Mouse (Mus musculus) layer of hippocampus, adult 8-10 months (tissue): ENCODE data around the gene Lep. TPM values are rescaled to one million over a fixed set of nuclear protein-coding genes. Genes with fewer than 3 reads are reported as not detected.

ENCODE experiments used
- DNase-seq, 2 experiments: peaks; one replicate each; pipeline ENCODE4 v3.0.0; 2022; ENCODE audit warnings: low spot score in 2 of 2
- total RNA-seq, 4 experiments: library from RNA; stranded (reverse); gene quantifications; 2 replicates each; pipeline ENCODE4 v1.2.4; 2022

The Lep gene
- not detected for total RNA-seq

DNA sequence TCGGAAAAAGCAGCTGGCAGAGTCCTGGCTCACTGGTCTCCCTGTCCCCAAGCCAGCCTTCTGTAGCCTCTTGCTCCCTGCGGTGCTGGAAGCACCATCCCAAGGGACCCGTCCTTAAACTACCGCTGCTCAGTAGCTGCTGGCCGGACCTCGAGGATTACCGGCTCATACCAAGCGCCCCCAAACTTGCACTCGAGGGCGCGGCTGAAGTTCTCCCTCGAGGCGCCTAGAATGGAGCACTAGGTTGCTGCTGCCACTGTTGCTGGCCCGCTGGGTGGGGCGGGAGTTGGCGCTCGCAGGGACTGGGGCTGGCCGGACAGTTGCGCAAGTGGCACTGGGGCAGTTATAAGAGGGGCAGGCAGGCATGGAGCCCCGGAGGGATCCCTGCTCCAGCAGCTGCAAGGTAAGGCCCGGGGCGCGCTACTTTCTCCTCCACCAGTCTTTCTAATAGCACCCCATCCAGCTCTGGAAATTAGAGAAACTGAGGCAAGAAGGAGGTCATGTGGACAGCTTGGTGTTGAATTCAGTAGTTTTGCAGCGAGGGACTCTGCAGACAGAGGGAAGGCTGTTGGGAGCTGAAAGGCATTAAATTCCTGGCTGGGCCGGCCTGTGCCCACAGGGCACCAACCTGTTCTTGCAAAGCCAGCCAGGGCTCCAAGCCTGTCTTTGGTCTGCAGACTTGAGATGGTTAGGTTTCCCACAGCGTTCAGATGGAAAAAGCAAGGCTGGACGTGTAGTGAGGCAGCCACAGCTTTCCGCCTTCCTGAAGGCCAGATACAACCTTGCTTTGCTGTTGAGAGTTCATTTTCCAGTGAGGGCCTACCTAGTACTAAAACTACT, at the start of gene Lep:
TSS of gene Lep (plus strand) at position 375 of the 840 bp plus-strand sequence.
- DNase-seq, result no peak

DNA sequence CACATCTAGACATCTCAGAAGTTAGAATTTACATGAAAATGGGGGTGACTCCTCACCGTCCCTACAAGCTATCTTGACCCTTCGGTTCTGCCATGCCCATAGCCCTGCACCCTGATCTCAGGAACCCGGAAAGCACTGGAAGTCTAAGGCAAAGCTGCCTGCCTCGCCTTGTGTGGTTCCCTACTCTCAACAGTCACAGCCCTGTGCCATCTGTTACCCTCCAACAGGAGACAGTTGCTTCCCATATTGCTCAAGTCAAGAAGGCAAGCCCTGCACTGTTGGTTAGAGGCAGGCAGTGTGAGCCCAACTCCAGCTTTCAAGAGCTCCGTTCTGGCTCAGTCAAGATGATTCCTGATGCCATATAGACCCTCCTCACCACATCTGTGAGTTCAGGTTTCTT, 48.4 kb upstream of the Lep start:
- no peak for DNase-seq

DNA sequence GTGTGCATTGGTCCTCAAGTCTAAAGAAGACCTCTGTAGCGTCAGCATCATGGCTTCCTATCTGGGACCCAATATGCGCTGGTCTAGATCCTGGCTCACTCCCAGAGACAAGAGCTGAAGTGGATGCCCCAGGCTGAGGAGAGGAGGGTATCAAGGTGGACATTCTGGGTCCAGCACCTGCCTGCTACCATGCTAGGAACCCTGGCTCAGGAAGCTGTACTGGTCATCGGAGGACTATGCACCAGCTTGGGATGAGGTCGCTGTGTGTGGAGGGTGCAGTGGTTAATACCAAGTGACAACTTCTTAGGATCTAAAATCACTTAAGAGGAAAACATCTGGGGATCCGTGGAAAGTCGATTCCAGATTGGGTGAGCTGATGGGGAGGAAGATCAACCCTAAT, 46.8 kb upstream of the Lep start:
- DNase-seq, result no peak

DNA sequence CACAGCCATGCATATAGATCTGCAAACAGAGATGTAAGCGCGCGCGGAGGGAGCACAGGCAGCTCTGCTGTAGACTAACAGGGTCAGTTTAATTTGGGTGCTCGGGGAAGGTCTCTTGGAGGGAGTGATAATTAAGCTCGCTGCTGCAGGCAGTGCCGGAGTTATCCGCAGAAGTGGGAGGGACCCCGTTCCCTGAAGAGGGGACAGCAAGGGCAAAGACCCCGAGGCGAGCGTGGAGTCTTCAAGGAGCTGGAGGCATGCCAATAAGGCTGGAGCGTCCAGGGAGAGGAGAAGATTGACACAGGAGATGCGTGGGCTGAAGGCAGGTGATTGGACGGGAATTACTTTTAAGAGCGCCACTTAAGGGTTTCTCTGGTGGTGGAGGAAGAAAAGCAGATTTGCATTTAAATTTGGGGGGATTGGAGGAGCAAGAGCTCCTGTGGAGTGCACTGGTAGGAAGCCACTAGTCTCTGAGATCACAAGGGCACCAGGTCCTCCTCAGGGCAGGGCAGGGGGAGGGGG, 43.1 kb upstream of the Lep start:
- DNase-seq, result no peak

DNA sequence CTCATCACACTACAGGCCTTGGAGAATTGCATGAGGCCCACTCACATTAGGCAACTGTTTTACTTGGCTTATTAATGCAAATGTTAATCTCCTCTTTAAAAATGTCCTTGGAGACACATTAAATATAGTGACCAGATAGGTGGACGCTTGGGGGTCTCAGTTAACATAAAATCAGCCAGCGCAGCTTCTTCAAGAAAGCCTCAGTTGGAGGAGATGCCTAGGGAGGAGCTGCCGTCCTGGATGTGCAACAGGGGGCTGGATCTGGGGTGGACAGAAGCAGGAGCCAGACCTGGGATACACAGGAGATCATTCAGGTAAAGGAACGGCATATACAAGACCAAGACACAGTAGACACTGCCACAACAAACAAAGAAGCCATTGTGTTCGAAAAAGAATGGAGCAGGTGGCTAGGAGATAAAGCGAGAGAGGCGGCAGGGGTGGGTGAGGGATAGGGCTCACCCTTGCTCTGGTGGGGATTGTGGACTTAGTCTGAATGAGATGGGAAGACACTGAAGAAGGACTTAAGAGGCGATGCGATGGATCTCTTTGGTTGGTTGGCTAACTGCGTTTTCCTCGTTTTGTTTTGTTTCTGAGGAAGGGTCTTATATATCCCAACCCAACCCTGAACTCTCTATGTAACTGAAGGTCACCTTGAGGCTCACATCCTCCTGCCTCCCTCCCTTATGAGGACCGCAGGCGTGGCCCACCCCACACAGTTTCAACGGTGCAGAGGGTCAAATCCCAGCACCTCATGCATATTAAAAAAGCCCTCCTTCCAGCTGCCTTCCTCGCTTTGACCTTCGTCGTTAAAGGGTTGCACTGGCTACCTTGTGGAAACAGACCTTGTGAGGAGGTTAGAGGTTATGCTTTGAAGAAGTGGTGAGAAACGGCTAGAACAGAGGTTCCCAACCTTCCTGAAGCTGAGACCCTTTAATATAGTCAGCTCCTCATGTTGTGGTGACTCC, 40.0 kb upstream of the Lep start:
- DNase-seq, result no peak

DNA sequence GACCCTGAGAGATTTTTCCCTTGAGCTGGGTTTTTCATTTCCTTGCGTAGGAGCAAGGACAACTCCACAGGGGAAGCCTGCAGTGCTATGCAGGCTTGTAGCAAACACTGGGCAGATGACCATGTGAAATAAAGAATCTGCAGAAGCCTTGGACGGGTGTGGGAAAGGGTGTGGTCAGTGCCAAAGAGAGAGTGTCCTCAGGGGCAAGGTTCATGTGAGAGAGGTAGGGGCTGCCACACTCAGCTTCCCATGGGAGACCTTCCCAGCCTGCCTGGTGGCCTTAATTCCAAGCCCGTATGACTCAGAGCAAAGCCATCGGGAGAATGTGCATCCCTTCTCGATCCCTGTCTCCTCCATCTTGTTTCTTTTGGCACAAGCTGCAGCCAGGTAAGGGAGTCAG, 39.1 kb upstream of the Lep start:
- no peak for DNase-seq

DNA sequence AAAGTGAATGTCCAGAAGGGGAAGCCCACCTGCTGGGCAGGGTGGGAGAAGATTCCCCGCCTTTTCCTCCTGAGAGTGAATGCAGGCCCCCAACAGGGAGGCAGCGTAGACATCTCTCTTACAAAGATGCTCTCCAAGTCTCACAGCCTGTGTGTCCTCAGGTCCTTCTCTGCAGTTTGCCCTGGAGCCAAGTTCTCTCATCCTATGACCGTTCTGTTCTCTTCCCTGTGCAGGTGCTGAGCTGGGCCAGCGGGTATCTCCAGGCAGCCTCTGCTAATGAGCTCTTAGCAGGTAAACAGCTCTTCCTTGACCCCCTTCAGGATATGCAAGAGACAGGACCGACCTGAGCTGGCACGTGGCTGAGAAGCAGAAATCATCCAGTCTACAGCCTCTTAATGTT, 38.5 kb upstream of the Lep start:
- no peak for DNase-seq

DNA sequence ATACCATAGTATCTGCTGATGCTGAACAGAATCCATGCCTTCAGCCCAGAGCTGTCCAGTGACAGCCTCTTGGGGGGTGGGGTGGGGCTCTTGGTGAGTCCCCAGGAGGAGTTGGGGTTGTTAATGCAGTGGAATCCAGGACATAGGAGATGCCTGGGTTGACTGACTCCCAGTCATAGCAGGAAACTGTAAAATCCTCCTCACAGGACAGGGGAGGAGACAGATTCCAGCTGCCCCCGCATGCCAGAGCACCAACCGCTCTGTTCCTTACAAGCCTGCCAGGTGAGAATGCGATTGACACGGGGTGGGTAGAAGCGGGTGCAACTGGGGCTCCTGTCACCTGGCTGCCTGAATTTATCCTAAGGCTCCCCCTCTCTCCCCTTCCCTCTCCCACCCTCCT, 37.9 kb upstream of the Lep start:
- no peak for DNase-seq

DNA sequence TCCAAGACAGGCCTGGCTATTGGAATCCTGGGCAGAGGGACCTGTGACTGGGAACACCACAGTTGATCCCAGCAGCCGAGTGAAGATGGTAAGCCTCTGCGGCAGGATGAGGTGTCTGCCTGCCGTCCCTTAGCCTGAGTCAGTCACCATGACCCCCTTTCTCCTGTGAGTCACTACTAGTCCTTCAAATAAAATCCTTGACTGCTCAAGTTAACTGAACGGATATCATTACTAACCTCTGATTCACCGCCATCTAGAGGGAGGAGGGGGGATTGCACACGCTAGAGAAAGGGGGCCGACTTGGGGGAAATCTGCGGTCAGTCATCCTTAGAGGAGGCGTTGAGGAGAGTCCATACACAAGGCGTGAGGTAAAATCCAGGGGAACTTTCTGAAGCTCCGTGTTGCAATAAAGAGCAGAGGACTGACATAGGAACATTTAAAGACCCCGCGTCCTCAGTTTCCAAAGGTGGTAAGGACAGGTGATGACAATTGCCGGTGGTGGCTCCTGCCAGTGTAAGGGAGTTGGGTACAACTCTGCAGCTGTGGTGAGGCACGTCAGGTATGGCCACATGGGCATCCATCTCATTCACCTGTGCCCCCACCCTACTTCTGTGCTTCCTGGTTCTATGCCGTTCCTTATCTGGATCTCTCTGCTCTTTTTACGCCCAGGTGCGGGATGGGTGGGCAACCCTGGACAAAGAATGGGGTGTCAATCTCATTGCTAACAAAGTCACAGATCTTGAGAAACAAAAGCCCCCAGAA, 36.6 kb upstream of the Lep start:
- DNase-seq, result peak; percentile 45 to 54

DNA sequence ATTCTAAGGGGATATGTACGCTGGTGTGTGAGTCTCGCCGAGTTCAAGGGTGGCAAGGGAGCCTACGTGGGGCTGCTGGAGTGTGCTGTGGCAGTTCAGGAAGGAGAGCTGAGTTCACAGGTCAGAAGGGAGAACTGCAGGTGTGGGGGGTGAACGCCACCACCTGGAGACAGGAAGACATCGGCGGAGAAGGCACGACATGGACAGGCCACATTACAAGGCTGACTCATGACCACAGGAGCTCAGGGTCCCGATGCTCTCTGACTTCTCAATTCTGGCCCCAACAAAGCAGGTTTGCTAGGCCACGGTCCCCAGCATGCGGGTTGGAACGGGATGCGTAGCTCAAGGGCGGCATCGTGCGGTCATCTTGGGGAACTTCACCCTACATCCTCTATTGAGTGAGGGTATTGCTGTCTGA, 36.0 kb upstream of the Lep start:
- DNase-seq, result peak in 1 of 2 experiments; percentile 67

DNA sequence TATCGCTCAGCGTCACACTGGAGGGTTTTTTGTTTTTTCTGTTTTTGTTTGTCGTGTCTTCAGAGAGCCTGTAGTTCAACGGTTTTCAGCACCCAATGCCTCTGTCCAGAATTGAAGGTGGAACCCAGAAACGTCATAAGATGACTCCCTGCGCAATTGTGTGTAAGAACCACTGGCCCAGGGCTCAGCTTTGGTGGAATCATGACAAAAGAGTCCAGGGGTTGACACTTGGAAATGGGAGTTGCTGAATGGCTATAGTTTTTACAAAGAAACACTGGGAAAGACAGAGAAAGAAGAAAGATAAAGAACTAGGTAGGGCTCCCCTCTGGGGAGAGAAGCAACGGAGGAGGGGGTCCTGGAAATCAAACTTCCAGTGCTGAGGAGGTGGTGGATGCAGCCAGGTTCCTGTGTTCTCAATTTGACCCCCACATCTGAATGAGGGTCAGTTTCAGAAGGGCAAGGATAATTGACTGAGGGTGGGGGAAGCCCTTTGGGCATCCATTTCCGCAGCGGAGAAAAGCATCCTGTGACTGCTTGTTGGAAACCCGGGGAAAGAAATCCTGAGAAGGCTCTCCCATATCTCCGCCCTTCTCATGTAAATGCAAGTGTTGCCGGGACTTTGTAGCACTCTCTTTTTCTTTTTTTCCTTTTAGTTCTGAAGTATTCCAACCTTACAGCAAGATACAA, 34.1 kb upstream of the Lep start:
- DNase-seq, result no peak

DNA sequence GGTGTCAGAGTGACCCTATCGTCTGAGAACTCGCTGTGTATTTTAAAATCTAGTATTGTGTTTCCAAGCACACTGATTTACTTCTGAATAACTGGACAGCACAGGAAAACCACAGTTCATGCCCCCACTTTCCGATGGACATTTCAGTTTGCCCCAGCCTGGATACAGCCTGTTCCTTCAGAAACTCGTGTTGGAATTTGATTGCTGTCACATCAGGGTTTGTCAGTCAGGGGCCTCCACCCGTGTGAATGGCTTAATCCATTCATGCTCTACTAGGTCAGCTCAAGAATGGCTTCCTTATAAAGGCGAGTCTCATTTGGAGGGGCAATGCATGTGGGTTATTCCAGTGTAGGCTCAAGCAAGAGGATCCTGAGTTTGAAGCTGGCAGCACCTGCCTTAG, 33.3 kb upstream of the Lep start:
- no peak for DNase-seq

DNA sequence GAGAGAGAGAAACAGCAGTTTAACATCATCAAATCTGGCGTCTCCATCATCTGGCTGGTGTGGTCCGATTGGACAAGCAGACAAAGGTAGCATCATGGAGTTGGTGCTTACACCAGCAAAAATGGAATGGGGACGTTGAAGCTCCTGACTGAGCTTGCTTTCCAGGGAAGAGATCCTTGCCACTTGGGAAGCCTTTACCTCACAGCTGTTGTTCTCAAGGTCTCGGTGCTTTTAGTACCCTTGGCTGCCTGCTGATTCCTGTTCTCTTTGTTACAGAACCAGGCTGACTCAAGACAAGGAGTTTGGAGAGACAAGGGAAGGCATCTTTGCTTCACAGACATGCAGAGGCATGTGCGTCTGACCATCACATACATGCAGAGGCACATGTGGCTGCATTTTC, 31.9 kb upstream of the Lep start:
- no peak for DNase-seq

DNA sequence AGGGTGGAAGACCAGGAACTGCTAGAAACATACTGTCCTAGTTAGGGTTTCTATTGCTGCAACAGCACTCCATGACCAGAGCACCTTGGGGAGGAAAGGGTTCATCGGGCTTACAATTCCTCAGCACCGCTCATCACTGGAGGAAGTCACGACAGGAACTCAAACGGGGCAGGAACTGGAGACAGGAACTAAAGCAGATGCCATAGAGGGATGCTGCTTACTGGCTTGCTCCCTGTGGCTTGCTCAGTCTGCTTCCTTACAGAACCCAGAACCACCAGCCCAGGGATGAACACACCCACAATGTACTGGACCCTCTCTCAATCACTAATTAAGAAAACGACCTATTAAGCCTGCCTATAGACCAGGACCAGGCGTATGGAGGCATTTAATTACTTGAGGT, 30.5 kb upstream of the Lep start:
- DNase-seq, result no peak

DNA sequence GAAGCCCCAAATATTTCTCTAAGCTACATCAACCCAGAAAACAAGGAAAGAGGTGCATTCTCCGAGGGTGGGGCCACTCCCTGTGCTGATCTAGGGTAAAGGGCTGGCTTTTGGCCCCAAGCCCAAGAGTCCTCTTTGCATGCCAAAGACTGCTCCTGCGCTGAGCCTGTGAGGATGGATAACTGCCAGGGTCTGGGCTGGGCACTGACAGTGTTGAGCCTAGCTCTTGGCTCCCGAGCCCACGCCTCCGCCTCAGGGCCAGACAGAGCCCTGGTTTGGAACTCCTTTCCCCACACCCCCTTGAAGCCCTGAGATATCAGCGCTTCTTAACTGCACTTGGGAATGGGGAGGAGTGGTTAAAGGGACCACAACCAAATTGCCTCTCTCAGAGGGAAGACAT, 28.8 kb upstream of the Lep start:
- DNase-seq, result peak in 1 of 2 experiments; percentile 38

DNA sequence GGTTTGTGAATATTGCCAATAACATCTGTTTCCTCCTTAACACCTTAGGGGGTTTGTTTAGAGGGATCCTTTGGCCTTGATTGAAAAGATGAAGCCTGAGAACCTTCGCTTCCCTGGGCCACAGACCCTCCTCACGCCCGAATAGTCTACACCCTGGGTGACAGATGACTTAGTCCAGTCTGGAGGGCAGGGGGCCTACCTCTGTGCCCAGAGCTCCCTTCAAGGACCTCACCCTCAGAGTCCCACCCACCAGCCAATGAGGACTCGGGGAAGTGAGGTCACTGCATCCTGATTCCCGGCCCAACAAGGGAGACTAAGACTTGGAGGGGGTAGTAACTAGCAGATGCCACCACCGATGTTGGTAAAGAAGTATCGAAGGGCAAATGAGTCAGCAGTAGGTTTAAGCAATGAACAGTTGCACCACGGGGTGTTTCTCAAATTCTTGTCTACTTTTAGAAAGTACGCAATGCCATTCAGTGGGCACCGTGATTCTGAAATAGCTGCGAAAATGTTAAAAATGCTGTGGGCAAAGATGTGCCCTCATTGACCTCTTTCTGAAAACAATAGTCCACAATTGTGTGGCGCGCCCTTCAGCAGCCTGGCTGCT, 28.2 kb upstream of the Lep start:
- DNase-seq, result no peak

DNA sequence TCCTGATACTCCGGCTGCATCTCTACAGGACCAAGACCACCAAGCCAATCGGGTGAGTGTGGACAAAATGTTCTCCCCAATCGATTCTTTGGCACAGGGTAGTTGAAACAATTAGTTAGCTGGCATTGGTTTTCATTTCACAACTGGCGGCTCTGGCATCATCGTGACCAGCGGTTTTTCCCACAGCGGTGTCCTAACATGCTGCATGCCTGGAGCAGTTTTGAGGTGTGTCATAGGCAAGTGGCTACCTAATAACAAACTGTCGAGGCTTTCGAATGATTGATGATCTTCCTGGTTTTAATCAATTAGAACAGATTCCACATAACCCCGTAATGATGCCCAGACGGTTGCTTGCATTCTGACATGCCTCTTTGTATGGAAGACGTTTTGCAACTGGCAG, 27.6 kb upstream of the Lep start:
- no peak for DNase-seq

DNA sequence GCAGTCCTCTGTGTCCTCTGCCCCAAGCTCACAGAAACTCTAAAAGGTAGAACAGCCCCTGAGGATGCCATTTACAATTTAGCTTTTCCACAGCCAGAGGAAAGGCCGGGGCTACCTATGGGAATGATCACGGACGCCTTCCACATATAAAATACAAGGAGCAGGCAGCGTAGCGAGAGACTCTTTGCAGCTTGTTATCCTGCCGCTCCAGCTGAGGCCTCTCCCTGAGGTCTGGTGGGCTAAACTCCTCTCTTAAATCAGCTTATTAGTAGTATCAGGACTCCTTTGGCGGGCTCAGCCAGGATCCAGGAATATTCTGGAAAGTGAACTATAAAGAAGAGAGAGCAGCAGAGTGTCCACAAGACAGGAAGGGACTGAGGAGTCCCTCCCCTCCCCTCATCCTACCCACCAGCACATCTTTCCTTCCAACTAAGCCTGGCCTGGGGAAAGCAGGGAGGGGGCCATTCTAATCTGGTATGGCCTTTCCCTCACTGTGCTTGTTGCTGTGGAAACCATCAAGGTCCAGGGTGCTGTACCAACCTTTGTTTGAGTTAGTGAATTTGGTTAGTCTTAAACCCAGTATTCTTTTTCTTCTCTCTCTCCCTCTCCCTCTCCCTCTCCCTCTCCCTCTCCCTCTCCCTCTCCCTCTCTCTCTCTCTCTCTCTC, 25.9 kb upstream of the Lep start:
- no peak for DNase-seq

DNA sequence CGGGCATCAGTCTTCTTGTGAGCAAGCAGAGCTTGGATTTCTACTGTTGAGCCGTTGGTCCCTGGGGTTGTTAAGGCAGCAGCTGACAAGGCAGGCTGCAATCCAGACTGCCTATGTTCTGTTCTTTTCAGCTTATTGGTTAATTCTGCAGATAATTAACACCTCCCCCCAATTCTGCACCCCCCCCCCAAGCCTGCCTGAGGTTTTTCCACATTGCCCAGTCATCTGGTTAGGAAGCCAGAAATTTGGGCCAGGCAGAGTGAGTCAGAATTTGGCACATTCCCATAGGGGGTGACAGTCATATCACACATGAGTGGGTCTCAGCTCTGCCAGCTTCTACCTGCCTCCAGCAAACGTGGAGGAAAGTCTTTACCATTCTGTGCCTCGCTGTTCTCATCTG, 23.3 kb upstream of the Lep start:
- peak; percentile 43 to 48 for DNase-seq

DNA sequence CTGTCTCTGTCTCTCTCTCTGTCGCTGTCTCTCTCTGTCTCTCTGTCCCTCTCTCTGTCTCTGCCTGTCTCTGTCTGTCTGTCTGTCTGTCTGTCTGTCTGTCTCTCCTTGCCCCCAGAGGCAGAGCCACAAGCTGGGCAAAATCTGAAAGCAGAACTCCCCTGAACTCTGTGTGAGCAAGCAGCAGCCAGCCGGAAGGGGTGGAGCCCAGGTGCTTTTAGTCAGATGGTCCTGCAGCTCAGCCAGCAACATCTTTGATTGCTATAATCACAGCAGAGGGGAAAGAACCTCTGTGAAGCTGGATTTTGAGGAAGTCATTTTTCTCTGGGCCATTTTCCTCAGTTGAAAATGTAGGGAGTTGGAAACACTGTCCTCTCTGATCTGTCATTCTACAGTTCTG, 19.8 kb upstream of the Lep start:
- no peak for DNase-seq
